Mouse (Mus musculus) retina, embryonic 14.5 days (tissue): ENCODE results near the gene Ptbp1.
A peak's percentile ranks its signal among the peaks of the same experiment; 100 is the strongest.

ENCODE experiments used
- DNase-seq: peaks from one replicate; pipeline ENCODE4 v3.0.0-alpha.2; 2015; ENCODE audit warnings: low spot score

Gene Ptbp1

GRCm38 (mm10) chr10:79859116-79859515, 4.9 kb downstream of the Ptbp1 start:
- DNase-seq, result no peak

- DNase-seq, result no peak
Measured at GRCm38 (mm10) chr10:79860079-79860911, 6.1 kb downstream of the Ptbp1 start.

- no peak for DNase-seq
Measured at GRCm38 (mm10) chr10:79861230-79862048, 7.2 kb downstream of the Ptbp1 start.

DNA sequence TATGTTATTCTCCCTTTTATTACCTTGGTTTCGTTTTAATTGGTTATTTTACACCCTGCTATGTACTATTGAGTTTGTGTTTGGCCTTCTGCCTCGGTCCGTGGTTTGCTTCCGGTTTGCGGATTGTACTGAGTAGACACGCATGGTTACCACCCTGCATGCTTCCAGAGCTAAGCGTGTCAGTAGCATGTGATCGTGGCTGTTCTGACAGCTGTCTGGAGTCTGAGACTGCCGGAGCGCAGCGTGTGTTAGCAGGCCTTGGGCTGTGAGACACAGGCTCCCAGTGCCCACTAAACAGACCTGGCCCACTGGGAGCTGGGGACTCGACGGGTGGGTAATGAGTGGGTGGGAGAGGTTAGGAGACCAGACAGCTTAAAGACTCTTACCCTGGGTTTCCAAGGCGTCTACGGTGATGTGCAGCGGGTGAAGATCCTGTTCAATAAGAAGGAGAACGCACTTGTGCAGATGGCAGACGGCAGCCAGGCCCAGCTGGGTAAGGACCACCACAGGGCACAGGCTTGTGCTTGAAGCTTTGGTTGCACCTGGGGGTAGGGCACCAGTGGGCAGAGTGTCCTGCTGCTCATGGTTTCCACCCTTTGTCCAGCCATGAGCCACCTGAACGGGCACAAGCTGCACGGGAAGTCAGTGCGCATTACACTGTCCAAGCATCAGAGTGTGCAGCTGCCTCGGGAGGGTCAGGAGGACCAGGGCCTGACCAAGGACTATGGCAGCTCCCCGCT, 8.0 kb downstream of the Ptbp1 start:
- no peak for DNase-seq

DNA sequence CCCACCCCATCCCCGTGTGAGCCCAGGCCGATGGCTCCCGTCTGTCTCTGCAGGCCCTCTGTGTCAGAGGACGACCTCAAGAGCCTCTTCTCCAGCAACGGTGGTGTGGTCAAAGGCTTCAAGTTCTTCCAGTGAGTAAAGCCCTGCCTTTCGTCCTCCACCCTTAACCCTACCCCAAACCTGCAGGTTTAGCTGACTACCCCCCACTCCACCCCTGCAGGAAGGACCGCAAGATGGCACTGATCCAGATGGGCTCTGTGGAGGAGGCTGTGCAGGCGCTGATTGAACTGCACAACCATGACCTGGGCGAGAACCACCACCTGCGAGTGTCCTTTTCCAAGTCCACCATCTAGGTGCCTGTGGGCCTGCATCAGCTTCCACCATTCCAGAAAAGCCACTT, 8.7 kb downstream of the Ptbp1 start:
- no peak for DNase-seq

- no peak for DNase-seq
Measured at GRCm38 (mm10) chr10:79864351-79865188, 10.3 kb downstream of the Ptbp1 start.

- no peak for DNase-seq
Measured at GRCm38 (mm10) chr10:79865189-79865601, 11.0 kb downstream of the Ptbp1 start.

DNA sequence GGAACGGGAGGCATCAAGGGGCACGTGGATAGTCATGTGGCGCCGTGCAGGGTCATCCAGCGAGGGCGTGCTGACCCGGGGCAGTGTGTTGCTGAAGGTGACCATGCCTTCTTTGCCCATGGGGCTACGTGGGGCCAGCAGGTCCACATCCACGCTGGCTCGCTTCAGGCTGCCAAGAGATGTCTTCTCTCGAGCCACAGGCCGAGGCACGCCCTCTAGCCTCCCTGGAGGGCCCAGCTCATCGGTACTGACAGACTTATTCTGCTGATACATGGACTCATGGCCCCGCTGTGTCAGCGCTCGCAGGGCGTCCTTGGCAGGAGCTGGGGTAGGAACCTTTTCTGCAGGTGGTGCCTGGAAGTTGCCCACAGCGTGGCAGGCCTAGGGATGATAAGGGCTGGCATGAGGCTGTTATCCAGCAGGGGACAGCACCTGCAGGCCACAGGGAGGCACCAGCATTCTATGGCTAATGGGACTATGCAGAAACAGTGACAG, 11.6 kb downstream of the Ptbp1 start:
- DNase-seq, result no peak

- DNase-seq, result no peak
Measured at GRCm38 (mm10) chr10:79866601-79867000, 12.4 kb downstream of the Ptbp1 start.

GRCm38 (mm10) chr10:79871845-79872244, 17.6 kb downstream of the Ptbp1 start:
- no peak for DNase-seq

DNA sequence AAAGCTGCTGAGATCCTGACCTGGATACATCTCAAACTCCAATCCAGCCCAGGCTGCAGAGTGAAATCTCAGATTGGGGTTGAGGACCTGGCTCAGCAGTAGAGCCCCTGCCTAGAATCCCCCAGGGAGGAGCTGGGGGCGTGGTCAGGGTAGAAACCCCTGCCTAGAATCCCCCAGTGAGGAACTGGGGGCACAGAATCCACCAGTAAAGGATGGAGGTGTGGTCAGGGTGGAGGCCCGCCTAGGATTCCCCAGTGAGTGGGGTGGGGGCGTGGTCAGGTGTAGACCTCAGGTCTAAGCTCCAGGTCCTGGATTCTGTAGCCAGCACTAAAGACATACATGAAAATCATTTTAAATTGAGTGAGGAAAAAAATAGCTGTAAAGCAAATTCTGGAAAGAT, 18.6 kb downstream of the Ptbp1 start:
- DNase-seq, result no peak

- no peak for DNase-seq
Measured at GRCm38 (mm10) chr10:79873313-79873712, 19.1 kb downstream of the Ptbp1 start.

GRCm38 (mm10) chr10:79873715-79874289, 19.6 kb downstream of the Ptbp1 start:
- DNase-seq, result no peak

DNA sequence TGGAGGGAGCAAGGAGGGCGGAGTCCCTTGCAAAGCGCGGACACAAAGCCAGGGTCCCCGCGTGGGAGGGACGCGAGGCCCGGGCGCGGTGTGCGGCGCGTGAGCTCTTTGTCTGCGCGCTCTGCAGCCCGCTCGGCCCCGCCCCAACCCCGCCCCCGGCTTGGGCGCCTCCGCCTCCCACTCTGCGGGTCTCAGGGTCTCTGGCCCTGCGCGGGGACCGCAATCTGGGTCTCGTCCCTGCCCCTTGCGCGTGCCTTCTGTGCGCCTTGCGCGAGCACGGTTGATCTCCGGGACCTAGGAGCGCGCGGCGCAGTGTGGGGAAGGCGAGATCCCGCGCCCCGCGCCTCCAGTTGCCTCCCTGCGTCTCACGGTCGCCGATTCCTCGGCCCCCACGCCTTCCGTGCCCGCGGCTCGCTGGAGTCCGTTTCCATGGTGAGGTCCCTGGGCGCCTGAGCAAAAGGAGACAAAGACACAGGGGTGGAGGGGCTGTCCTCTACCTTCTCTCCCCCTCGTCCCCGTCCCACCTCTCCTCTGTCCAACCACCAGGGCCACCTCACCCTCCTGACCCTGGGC, 20.1 kb downstream of the Ptbp1 start, which contains the start of the genes Prtn3 and Plppr3:
Gene Prtn3 (plus strand): TSS at position 187 of the 573 bp plus-strand sequence.
Gene Plppr3 (minus strand): TSS at position 345 of the 573 bp plus-strand sequence.
- DNase-seq, result peak; percentile 85

- no peak for DNase-seq
Measured at GRCm38 (mm10) chr10:79877174-79877573, 22.9 kb downstream of the Ptbp1 start.

DNA sequence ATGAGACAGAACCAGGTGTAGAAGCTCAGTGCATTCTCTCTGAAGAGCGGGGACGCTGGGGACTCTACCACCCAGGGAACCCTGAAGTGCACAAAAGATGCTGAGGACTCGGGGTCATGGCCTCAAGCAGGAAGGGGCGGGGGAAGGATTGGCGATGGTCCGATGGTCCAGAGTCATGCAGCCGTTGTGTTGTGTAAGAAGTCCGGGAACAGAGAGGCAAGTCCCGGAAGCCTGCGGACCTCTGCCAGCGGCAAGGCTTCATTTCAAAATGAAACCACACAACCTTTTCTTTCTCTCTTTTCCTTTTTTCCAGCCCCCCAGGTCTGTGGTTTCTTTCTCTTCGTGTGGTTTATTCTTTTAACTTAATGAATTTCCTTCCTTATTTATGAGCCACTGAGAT, 23.5 kb downstream of the Ptbp1 start:
- DNase-seq, result no peak

DNA sequence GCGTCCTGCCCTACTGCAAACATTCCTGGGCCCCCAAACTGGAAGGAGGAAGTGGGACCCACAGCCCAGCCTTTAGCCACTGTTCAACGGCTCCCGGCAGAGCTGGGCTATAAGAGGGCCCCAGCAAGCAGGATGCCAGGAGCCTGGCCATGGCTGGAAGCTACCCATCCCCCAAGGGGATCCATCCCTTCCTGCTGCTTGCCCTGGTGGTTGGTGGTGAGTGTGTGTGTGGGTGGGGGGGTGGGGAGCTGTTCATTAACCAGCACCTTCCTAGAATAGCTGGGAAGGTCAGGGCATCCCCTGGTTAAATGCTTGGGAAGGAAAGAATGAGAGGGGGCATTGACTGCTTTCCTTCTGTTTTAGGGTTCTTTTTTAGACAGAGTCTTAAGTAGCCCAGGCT, 25.3 kb downstream of the Ptbp1 start:
- DNase-seq, result no peak

GRCm38 (mm10) chr10:79880721-79881120, 26.5 kb downstream of the Ptbp1 start:
- no peak for DNase-seq

- no peak for DNase-seq
Measured at GRCm38 (mm10) chr10:79881981-79882380, 27.8 kb downstream of the Ptbp1 start.

- DNase-seq, result peak; percentile 90
Measured at GRCm38 (mm10) chr10:79883297-79884084, 29.3 kb downstream of the Ptbp1 start.
